In genomic region chr9:14400392-14400791, GRCm38 (mm10) we compare ENCODE assay signal across 19 mouse cellular contexts.
"Had no signal": no experiment of that assay in that cellular context is flagged by ENCODE, and none has a peak within 500 bp of the region (broad histone marks: within the 10 kb centered on the region; RNA-seq: fewer than 3 reads in every experiment).

No protein-coding gene starts in this region.

- H3K27ac ChIP-seq: liver, embryonic 15.5 days; macrophage; stomach, postnatal 0 days had no signal

- ATAC-seq: inflammation-experienced regulatory T-cells, adult 6 months; intestine, embryonic 16.5 days had no signal

- H3K4me2 ChIP-seq: liver, embryonic 15.5 days; midbrain, embryonic 11.5 days had no signal

- H3K4me3 ChIP-seq: liver, embryonic 15.5 days; megakaryocyte, embryonic 14.5 days had no signal

- DNase-seq: kidney, adult 18-20 months; kidney, adult 9 months; kidney, postnatal 14 days; kidney, postnatal 4 days; left cerebral cortex, postnatal 4 days; lung, adult 2 months; midbrain, embryonic 14.5 days; right cerebral cortex, postnatal 14 days; right cerebral cortex, postnatal 4 days; thymus, adult 2 months; thymus, postnatal 14 days; thymus, postnatal 4 days had no signal

- H3K9ac ChIP-seq: liver, embryonic 15.5 days had no signal

- H3K9me3 ChIP-seq: liver, embryonic 15.5 days; megakaryocyte, embryonic 14.5 days had no signal

- H3K27me3 ChIP-seq: liver, embryonic 15.5 days had no signal

- H3K36me3 ChIP-seq: liver, embryonic 15.5 days had no signal
